Mouse (Mus musculus) midbrain, embryonic 12.5 days (tissue): ENCODE results near the gene Aldh3b2. TPM values are rescaled to one million over a fixed set of nuclear protein-coding genes. Genes with fewer than 3 reads are reported as not detected.
"Not testable (repeated sequence)": the region's sequence is repeated elsewhere in the genome, so short reads cannot be mapped to it uniquely, and the experiment has no call there.

Source experiments
- ATAC-seq: fragments of 200-750 bp; cut with Nextera tagmentation; 2 replicates; pipeline ENCODE4 v1.8.0; 2017; ENCODE audit warnings: low read depth, moderate TSS enrichment, moderate library complexity; ENCODE audit not compliant: low FRiP score
- H3K27ac ChIP-seq: fragments of 300-500 bp; sonication (generic); replicated peaks from 2 replicates; pipeline ENCODE4 v1.5.1; 2016; ENCODE audit warnings: mild to moderate bottlenecking
- H3K27me3 ChIP-seq: fragments of 300-500 bp; sonication (generic); 2 replicates; pipeline ENCODE4 v1.6.1; 2016; ENCODE audit warnings: mild to moderate bottlenecking
- H3K36me3 ChIP-seq: fragments of 300-500 bp; sonication (generic); 2 replicates; pipeline ENCODE4 v1.6.1; 2016
- H3K4me1 ChIP-seq: fragments of 300-500 bp; sonication (generic); 2 replicates; pipeline ENCODE4 v1.6.1; 2016
- H3K4me2 ChIP-seq: fragments of 300-500 bp; sonication (generic); replicated peaks from 2 replicates; pipeline ENCODE4 v1.6.1; 2016; ENCODE audit warnings: mild to moderate bottlenecking, moderate library complexity
- H3K4me3 ChIP-seq: fragments of 300-500 bp; sonication (generic); 2 replicates; pipeline ENCODE4 v1.5.1; 2016; ENCODE audit warnings: mild to moderate bottlenecking
- H3K9ac ChIP-seq: fragments of 300-500 bp; sonication (generic); replicated peaks from 2 replicates; pipeline ENCODE4 v1.6.1; 2016; ENCODE audit warnings: mild to moderate bottlenecking, moderate library complexity
- H3K9me3 ChIP-seq: fragments of 300-500 bp; sonication (generic); 2 replicates; pipeline ENCODE4 v1.6.1; 2016; ENCODE audit warnings: mild to moderate bottlenecking
- WGBS: fragments of 180-500 bp; shearing (Covaris S2); methylation state at CpG from one replicate; pipeline ENCODE4 v1.1.7; 2016; 5-methylcytosine and 5-hydroxymethylcytosine counted together
- polyA plus RNA-seq: library from polyadenylated mRNA; unstranded; fragments of >200 nt; fragmentation: Nextera tagmentation; extraction: Ambion mirVana; gene quantifications from 2 replicates; pipeline ENCODE4 v1.2.1, GENCODE M21; 2016

The Aldh3b2 gene
- polyA plus RNA-seq, 1 experiment from 2014 or later: 1.0 TPM

DNA sequence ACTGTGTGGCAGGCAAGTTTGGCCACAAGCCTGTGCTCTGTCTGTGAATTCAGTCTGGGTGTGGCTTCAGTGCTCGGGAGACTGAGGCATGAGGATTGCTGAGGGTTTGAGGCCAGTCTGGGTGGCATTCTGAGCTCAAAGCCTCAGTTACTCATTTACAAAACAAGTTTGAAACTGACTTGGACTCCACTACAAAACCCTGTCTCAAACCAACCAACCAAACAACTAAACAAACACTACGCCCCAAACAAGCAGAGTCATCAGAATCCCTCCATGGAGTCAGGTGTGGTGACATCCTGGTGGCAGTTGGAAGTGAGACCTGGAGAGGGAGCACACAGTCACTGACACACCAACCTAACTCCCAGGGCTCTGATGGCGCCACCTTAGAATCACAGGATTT is 21.8 kb upstream of the Aldh3b2 start:
- H3K27ac ChIP-seq: no peak overlapping the region
- H3K9ac ChIP-seq: no peak overlapping the region
- H3K4me3 ChIP-seq: no peak overlapping the region
- 79% methylated on average over 3 of the region's 3 CpGs for WGBS
- H3K4me1 ChIP-seq: no peaks in the 10 kb centered on the region
- H3K36me3 ChIP-seq: no peaks in the 10 kb centered on the region
- no peaks in the 10 kb centered on the region for H3K27me3 ChIP-seq
- ATAC-seq: no peak
- H3K4me2 ChIP-seq: no peak overlapping the region
- H3K9me3 ChIP-seq: no peaks in the 10 kb centered on the region

DNA sequence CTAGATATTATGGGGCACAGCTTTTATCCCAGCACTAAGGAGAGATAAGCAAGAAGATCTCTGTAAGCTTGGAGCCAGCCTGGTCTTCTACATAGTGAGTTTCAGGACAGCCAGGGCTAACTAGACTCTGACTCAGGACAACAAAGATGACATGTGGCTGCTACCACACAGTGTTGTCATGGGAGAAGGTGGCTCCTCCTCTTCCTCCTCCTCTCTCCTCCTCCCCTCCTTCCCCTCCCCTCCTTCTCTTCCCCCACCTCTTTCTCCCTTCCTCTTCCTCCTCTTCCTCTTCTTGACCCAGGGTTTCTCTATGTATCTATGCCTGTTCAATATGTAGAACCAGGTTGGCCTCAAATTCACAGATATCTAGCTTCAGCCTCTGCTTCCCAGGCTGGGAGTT is 20.7 kb upstream of the Aldh3b2 start:
- no peaks in the 10 kb centered on the region for H3K36me3 ChIP-seq
- H3K27me3 ChIP-seq: no peaks in the 10 kb centered on the region
- no peak overlapping the region for H3K4me3 ChIP-seq
- no peaks in the 10 kb centered on the region for H3K4me1 ChIP-seq
- ATAC-seq: no peak
- no peak overlapping the region for H3K4me2 ChIP-seq
- no peaks in the 10 kb centered on the region for H3K9me3 ChIP-seq
- H3K9ac ChIP-seq: no peak overlapping the region
- no peak overlapping the region for H3K27ac ChIP-seq

DNA sequence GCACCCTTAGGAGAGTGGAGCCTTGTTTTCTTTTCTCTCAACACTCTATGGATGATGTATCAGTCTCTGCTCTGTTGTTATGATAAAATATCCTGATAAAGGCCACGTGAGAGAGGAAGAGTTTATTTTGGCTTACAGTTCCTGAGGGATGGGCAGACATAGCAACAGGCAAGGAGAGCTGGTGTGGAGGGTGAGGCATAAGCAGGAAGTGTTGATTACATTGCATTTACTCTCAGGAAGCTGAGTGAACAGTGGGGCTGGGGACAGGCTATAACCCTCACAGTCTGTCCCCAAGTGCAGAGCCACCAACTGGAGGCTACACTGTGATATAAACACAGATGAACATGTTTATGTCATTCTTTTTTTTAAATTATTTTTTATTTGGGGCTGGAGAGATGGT is 20.0 kb upstream of the Aldh3b2 start:
- no peaks in the 10 kb centered on the region for H3K4me1 ChIP-seq
- no peak overlapping the region for H3K27ac ChIP-seq
- H3K27me3 ChIP-seq: no peaks in the 10 kb centered on the region
- no peak overlapping the region for H3K4me3 ChIP-seq
- no peak for ATAC-seq
- H3K9me3 ChIP-seq: no peaks in the 10 kb centered on the region
- no peaks in the 10 kb centered on the region for H3K36me3 ChIP-seq
- WGBS: 35% methylated on average over 1 of the region's 1 CpGs
- no peak overlapping the region for H3K9ac ChIP-seq
- no peak overlapping the region for H3K4me2 ChIP-seq

DNA sequence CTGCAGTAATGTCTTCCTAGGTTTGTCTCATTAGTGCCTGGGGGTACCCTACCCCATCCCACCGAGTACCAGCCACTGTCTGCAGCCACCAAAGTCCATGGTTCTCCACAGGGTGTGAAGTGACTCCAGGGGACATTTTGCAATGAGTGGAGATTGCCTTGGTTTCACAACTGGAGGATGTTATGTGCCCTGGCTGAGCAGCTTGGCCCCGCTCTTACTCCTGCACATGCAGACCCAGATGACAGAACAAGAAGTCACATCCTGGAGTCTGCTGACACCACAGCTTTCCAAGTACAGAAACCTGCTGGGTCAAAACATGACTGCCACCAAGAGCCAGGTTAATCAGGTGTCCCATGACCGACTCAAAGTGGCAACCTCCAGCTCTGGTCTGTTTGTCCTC is 17.1 kb upstream of the Aldh3b2 start:
- WGBS: 84% methylated on average over 3 of the region's 3 CpGs
- H3K9me3 ChIP-seq: no peaks in the 10 kb centered on the region

DNA sequence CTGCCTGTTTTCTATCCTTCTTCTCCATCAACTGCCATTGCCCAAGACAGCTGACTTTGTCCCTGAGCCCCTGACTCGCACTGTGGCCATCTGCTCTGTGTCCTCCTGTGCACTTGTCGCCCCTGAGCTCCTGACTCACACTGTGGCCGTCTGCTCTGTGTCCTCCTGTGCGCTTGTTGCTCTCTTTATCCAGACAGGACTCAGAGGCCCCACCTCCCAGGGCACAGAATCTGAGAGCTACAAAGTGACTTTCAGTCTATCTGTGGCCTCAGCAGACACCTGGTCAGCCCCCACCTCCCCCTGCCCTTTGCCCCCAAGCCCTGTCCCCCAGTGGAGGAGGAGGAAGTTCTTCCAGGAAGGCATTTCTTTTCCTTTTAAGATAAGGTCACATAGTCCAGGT is 16.3 kb upstream of the Aldh3b2 start:
- H3K27me3 ChIP-seq: no peaks in the 10 kb centered on the region
- no peaks in the 10 kb centered on the region for H3K36me3 ChIP-seq
- no peak overlapping the region for H3K4me3 ChIP-seq
- no peaks in the 10 kb centered on the region for H3K9me3 ChIP-seq
- no peaks in the 10 kb centered on the region for H3K4me1 ChIP-seq
- H3K9ac ChIP-seq: no peak overlapping the region
- no peak overlapping the region for H3K4me2 ChIP-seq
- WGBS: 53% methylated on average over 4 of the region's 4 CpGs
- ATAC-seq: no peak
- H3K27ac ChIP-seq: no peak overlapping the region

More for the DNA sequence above, 17.1 kb upstream of the Aldh3b2 start:
- no peak overlapping the region for H3K4me2 ChIP-seq
- H3K27me3 ChIP-seq: no peaks in the 10 kb centered on the region
- no peak for ATAC-seq
- no peak overlapping the region for H3K9ac ChIP-seq
- H3K4me3 ChIP-seq: no peak overlapping the region
- H3K36me3 ChIP-seq: no peaks in the 10 kb centered on the region
- no peak overlapping the region for H3K27ac ChIP-seq
- H3K4me1 ChIP-seq: no peaks in the 10 kb centered on the region

DNA sequence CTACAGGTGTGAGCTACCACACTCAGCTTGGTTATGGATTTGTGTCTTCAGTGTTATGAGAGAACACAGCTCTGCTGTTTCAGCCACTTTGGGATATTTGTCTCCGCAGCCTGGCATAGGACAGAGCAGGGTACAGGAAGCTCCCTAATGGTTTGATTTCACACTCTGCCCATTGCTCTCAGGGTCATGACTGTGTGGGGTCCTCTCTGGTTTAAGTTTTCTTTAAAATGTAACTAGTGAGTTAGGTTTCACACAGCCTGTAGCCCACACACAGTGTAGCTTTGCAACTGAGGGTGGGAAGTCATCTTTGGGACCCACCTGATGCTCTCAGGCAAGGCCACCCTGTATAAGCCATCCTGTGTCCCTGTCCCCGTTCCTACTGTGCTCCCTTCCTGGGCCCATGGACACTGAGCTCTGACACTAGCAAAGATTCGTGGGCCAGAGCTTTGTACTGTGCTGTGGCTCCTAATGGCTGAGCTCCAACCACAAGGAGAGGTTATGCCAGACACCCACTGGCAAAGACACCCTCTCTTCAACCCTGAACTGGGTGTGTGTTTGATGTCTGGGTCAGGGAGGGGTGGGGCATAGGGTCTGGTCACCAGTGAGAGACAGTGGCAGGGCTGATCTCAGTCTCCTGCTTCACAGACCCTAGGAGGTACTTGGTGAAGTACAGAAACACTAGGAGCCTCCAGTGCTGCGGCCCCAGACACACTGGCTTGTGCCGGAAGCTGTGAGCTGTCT is 14.7 kb upstream of the Aldh3b2 start:
- H3K9me3 ChIP-seq: not testable (repeated sequence)
- WGBS: 79% methylated on average over 5 of the region's 5 CpGs

DNA sequence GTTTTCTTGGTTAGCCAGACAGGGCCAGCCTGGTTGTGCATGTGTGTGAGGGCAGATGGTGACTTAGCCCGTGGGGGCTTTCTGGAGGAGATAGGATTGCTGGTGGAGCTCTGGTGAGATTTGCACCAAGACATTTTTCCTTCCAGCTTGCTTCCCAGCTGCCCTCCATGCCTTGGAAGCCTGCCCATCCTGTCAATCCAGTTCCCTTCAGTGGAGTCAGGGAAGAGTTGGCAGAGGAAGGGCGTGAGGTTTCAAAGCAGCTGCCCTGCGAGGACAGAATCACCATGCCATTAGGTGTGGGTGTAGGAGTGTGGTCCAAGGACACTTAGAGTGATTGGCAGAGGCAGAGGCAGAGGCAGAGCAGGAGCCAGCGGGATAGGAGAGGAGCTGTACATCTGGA is 13.7 kb upstream of the Aldh3b2 start, which contains the start of gene Aldh3b3:
Gene Aldh3b3 (plus strand): TSS at position 176 of the 400 bp plus-strand sequence.
- H3K27me3 ChIP-seq: no peaks in the 10 kb centered on the region
- no peak for ATAC-seq
- no peaks in the 10 kb centered on the region for H3K4me1 ChIP-seq
- no peak within 1 kb of the TSS for H3K4me3 ChIP-seq
- H3K9ac ChIP-seq: no peak within 1 kb of the TSS
- WGBS: 79% methylated on average over 4 of the region's 4 CpGs
- H3K27ac ChIP-seq: no peak within 1 kb of the TSS
- no peak within 1 kb of the TSS for H3K4me2 ChIP-seq
- no peaks in the 10 kb centered on the region for H3K36me3 ChIP-seq
- H3K9me3 ChIP-seq: no peaks in the 10 kb centered on the region

More for the DNA sequence above, 14.7 kb upstream of the Aldh3b2 start:
- not testable (repeated sequence) for H3K4me3 ChIP-seq, H3K9ac ChIP-seq, ATAC-seq, H3K36me3 ChIP-seq, H3K4me2 ChIP-seq, H3K4me1 ChIP-seq, H3K27me3 ChIP-seq, H3K27ac ChIP-seq

DNA sequence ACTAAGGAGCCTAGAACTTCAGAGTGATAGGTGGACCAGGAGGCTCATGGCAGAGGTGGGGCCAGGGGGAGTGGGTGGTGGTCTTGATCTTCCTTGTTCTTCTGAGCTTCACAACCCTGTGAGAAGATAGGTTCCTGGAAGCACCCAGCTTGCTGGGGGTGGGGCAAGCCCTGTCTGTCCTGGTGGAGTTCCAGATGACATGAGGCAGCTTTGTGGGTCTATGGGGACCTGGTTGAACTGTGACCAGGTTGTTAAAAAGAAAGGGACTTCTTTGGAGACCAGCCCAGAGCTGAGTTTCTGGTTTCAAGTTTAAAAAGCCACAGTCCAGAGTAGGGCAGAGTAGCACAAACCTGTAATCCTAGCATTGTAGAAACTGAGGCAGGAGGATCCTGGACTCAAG is 13.1 kb upstream of the Aldh3b2 start:
- no peaks in the 10 kb centered on the region for H3K27me3 ChIP-seq

DNA sequence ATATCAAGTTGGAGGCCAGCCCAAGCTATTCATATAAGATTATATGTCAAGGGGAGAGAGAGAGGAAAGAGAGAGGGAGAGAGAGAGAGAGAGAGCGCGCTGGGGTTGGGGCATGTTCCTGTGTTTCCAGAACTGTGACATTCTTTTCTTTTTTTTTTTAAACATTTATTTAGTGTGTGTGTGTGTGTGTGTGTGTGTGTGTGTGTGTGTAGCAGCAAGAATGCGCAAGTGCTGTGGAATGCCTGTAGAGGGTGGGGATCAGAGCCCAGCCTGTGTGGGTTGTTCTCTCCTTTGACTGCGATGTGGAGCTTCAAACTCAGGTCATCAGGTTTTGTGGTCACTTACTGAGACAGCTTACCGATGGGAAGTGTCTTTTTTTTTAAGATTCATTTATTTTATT is 11.9 kb upstream of the Aldh3b2 start:
- no peak overlapping the region for H3K27ac ChIP-seq
- ATAC-seq: no peak
- H3K4me3 ChIP-seq: no peak overlapping the region
- H3K9me3 ChIP-seq: no peaks in the 10 kb centered on the region
- no peak overlapping the region for H3K4me2 ChIP-seq
- WGBS: 84% methylated on average over 5 of the region's 5 CpGs
- no peak overlapping the region for H3K9ac ChIP-seq
- no peaks in the 10 kb centered on the region for H3K36me3 ChIP-seq
- no peaks in the 10 kb centered on the region for H3K4me1 ChIP-seq
- H3K27me3 ChIP-seq: no peaks in the 10 kb centered on the region

More for the DNA sequence above, 13.1 kb upstream of the Aldh3b2 start:
- Histone ChIP-seq H3K4me1 (no peaks in the 10 kb centered on the region), H3K27ac (no peak overlapping the region), H3K9me3 (no peaks in the 10 kb centered on the region), H3K4me2 (no peak overlapping the region), H3K36me3 (no peaks in the 10 kb centered on the region), H3K9ac (no peak overlapping the region), H3K4me3 (no peak overlapping the region)
- ATAC-seq: no peak

DNA sequence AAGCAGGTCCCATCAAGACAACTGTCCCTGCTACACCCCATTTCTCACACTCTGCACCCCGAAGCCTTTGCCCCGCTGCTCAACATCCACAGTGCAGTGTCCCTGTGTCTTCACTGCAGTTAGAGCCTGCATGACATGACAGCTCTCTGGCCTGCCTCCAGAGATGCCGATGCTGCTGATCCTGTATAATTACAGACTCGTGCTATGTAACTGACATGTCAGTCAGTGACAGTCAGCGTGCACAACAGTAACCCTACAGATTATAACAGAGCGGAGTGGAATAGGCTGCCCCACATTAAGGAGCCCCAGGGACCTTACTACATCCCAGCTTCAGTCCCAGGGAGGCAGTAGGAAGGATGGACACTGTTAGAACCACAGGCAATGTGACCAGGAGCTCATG is 10.3 kb upstream of the Aldh3b2 start:
- not testable (repeated sequence) for ATAC-seq, H3K9ac ChIP-seq, H3K36me3 ChIP-seq, H3K9me3 ChIP-seq, H3K4me2 ChIP-seq, H3K4me3 ChIP-seq, H3K27ac ChIP-seq, H3K27me3 ChIP-seq, H3K4me1 ChIP-seq
- WGBS: 88% methylated on average over 6 of the region's 6 CpGs

DNA sequence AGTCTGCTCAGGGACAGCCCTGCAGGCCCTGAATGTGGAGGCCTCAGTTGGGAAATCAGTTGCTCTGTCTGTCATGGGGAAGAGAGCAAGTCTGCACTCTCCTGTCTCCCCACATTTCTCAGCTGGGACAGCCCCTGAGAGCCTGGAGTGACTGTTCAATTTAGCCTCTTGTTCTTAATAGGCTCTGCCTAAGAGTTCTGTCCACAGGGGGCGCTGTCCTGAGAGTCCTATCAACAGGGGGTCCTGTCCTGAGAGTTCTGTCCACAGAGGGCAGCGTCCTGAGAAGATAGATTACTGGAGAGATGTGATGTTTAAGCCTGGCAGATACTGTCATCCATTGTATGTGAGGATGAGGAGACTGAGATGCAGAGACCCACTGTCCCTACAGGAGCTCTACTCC is 9.7 kb upstream of the Aldh3b2 start:
- no peaks in the 10 kb centered on the region for H3K27me3 ChIP-seq
- H3K4me1 ChIP-seq: no peaks in the 10 kb centered on the region
- no peak overlapping the region for H3K27ac ChIP-seq
- H3K36me3 ChIP-seq: no peaks in the 10 kb centered on the region
- no peak overlapping the region for H3K4me3 ChIP-seq
- 9% methylated on average over 2 of the region's 2 CpGs for WGBS
- H3K4me2 ChIP-seq: no peak overlapping the region
- ATAC-seq: no peak
- H3K9ac ChIP-seq: no peak overlapping the region
- H3K9me3 ChIP-seq: no peaks in the 10 kb centered on the region

DNA sequence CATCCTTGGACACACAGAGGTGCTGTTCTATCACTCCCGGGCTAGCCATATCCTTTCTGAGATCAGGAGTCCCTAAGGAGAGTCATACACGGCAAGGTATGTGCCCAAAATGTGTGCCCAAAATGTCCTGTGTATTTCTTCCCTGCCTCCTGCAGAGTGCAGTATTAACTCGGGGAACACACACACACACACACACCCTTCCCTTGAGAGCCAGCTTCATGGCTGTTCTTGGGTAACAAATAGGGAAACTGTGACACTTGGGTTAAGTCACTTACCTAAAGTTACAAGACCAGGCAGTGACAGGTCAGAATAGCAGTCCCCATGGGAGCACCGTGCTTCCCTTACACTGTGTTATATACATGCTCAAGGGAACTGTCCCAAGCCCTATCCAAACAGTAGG is 8.1 kb upstream of the Aldh3b2 start:
- Histone ChIP-seq H3K27ac (no peak overlapping the region), H3K9me3 (no peaks in the 10 kb centered on the region), H3K4me2 (no peak overlapping the region), H3K4me3 (no peak overlapping the region), H3K4me1 (no peaks in the 10 kb centered on the region), H3K9ac (no peak overlapping the region), H3K27me3 (no peaks in the 10 kb centered on the region), H3K36me3 (no peaks in the 10 kb centered on the region)
- WGBS: 78% methylated on average over 4 of the region's 4 CpGs
- ATAC-seq: no peak
